Mouse (Mus musculus): ENCODE measurements around the gene Fmnl1.

DNA sequence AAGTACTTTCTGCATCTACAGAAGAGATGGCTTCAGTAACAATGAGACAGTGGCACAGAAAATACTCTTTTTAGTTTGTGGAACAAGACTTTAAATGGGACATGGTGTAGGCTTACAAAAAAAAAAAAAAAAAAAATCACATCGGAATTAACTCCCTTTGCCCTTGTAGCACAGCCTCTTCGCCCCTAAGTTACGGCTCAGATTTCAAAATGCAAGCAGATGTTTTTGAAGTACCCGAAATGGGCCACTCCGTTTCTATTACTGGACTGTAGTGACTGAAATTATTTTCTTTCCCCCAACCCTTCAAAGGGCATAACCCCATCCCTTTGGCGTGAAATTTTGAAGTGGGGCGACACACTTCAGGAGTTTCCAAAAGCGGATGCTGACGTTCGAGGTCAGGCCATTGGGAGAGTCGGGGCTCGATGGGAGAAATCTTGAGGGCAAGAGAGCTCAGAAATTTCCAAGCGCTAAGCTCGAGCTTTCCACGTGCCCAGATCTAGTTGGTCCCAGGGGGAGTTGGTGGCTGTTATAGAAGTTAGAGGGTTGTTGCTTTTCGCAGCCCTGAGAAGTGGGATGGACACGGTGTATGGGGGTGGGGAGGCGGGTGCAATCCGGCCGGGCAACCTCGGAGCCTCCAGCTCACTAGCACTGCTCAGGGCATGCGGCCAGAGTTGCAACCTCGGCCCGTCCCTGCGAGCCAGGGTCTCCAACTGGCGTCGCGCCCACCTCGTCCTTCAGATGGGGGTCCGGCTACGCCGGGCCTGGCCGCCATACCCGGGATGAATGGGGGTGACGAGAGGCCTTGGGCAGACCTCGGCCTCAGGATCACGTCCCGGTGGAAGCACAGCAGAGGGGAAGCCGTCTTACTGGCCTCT lies 39.0 kb upstream of the Fmnl1 start, which contains the start of gene Hexim2:
- TF ChIP-seq POLR2A (IDR thresholded peaks at IDR 0.05; ENCODE audit: borderline replicate concordance, extremely low read depth, low read depth, low read length) (peak; percentile 39; the same call in 1 of the 2 replicates), CTCF (IDR thresholded peaks at IDR 0.05; ENCODE audit: insufficient read depth, low read length) (no peak)
